Mouse (Mus musculus) neural tube, embryonic 12.5 days (tissue): ENCODE data around the gene 9230104L09Rik. TPM values are rescaled to one million over a fixed set of nuclear protein-coding genes. Genes with fewer than 3 reads are reported as not detected.
A peak's percentile ranks its signal among the peaks of the same experiment; 100 is the strongest.

Experiments
- ATAC-seq: fragments of 200-750 bp; cut with Nextera tagmentation; 2 replicates; pipeline ENCODE4 v1.8.0; 2017; ENCODE audit warnings: low read depth, mild to moderate bottlenecking, moderate TSS enrichment, moderate library complexity; ENCODE audit not compliant: low FRiP score
- H3K27ac ChIP-seq: fragments of 300-500 bp; sonication (generic); 2 replicates; pipeline ENCODE4 v1.5.1; 2016
- H3K27me3 ChIP-seq: fragments of 300-500 bp; sonication (generic); replicated peaks from 2 replicates; pipeline ENCODE4 v1.6.1; 2016; ENCODE audit warnings: mild to moderate bottlenecking
- H3K36me3 ChIP-seq: fragments of 300-500 bp; sonication (generic); 2 replicates; pipeline ENCODE4 v1.6.1; 2016; ENCODE audit warnings: mild to moderate bottlenecking
- H3K4me1 ChIP-seq: fragments of 300-500 bp; sonication (generic); 2 replicates; pipeline ENCODE4 v1.6.1; 2016
- H3K4me2 ChIP-seq: fragments of 300-500 bp; sonication (generic); replicated peaks from 2 replicates; pipeline ENCODE4 v1.6.1; 2016; ENCODE audit warnings: mild to moderate bottlenecking
- H3K4me3 ChIP-seq: fragments of 300-500 bp; sonication (generic); 2 replicates; pipeline ENCODE4 v1.5.1; 2016
- H3K9ac ChIP-seq: fragments of 300-500 bp; sonication (generic); 2 replicates; pipeline ENCODE4 v1.6.1; 2016; ENCODE audit warnings: mild to moderate bottlenecking
- H3K9me3 ChIP-seq: fragments of 300-500 bp; sonication (generic); 2 replicates; pipeline ENCODE4 v1.6.1; 2016; ENCODE audit warnings: mild to moderate bottlenecking
- WGBS: fragments of 180-500 bp; shearing (Covaris S2); methylation state at CpG from one replicate; pipeline ENCODE4 v1.1.7; 2016; 5-methylcytosine and 5-hydroxymethylcytosine counted together
- polyA plus RNA-seq: library from polyadenylated mRNA; unstranded; fragments of >200 nt; fragmentation: Nextera tagmentation; extraction: Ambion mirVana; gene quantifications from 2 replicates; pipeline ENCODE4 v1.2.1, GENCODE M21; 2016

The 9230104L09Rik gene
- polyA plus RNA-seq, 1 experiment from 2014 or later: not detected

GRCm38 (mm10) chr2:148875335-148875811, 10.5 kb upstream of the 9230104L09Rik start, which contains the start of gene Cst3:
Cst3 (minus strand) TSS chr2:148875692.
- peak; percentile 96 for ATAC-seq
- under 1% methylated on average over 19 of the region's 19 CpGs for WGBS
- Histone ChIP-seq H3K27me3 (no peaks in the 10 kb centered on the region), H3K27ac (peak within 1 kb of the TSS; percentile 46; the same call in 1 of the 2 replicates), H3K4me3 (peak within 1 kb of the TSS; percentile 86), H3K36me3 (peaks cover 21% of the 10 kb centered on the region), H3K9me3 (no peaks in the 10 kb centered on the region), H3K4me2 (peak within 1 kb of the TSS; percentile 87), H3K9ac (peak within 1 kb of the TSS; percentile 82), H3K4me1 (peaks cover 27% of the 10 kb centered on the region)

DNA sequence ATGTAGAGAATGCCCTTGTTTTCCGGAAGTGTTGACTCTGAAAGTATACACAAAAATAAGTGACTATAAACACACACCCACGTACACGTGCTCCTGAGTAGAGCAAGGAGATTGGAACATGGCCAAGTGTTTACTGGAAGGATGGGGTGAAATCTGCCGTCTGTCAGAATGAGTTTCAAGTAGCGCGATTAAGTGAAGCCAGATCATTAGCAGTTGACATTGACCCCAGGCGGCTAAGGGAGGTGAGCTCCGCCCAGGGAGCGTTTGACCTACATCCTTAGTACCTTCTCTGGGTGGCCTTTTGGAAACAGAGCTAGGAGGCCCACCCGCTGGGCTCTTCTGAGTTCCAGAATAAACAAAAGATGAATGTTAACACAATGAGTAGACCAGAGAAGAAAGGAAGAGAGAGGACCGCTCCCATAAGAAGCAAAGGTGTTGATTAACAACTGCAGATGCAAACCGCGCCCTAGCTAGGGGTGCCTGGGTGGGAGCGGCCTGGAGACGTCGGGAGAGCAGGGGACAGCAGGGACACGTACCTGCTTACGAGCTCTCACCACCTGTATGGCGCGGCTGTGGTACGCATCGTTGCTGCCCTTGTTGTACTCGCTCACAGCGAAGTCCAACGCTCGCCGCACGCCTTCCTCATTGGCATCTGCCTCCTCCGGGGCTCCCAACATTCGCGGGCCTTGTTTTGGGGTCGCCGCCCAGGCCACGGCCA, 9.9 kb upstream of the 9230104L09Rik start:
- peaks cover 22% of the 10 kb centered on the region for H3K36me3 ChIP-seq
- H3K27ac ChIP-seq: peak overlapping the region; percentile 46; the same call in 1 of the 2 replicates
- 2% methylated on average over 34 of the region's 34 CpGs for WGBS
- peak overlapping the region; percentile 82 for H3K9ac ChIP-seq
- H3K27me3 ChIP-seq: no peaks in the 10 kb centered on the region
- peaks cover 27% of the 10 kb centered on the region for H3K4me1 ChIP-seq
- H3K9me3 ChIP-seq: no peaks in the 10 kb centered on the region
- ATAC-seq: peak; percentile 81
- peak overlapping the region; percentile 86 for H3K4me3 ChIP-seq
- H3K4me2 ChIP-seq: peak overlapping the region; percentile 87

DNA sequence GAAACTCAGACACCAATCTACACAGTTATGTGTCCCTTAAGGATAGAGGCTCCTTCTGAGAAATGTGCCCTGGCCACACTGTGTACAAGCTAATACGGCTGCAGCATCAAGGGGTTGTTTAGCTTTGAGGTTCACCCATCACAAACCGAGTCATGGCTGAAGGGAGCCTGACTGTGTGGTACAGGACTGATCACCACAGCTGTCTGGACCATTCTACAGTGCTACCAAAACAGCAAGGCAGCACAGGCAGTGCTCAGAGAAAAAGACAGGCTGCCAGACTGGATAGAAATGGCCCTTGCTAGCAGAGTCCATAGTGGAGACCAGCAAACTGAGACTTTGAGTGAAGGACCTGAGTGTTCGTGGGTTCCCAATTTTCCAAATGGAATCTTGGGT, 9.4 kb upstream of the 9230104L09Rik start:
- Histone ChIP-seq H3K27me3 (no peaks in the 10 kb centered on the region), H3K4me2 (peak overlapping the region; percentile 87), H3K36me3 (peaks cover 22% of the 10 kb centered on the region), H3K4me1 (peaks cover 27% of the 10 kb centered on the region), H3K27ac (no peak overlapping the region), H3K9me3 (no peaks in the 10 kb centered on the region), H3K9ac (peak overlapping the region; percentile 82), H3K4me3 (peak overlapping the region; percentile 86)
- peak; percentile 0; the same call in 1 of the 2 replicates for ATAC-seq
- WGBS: 68% methylated on average over 3 of the region's 3 CpGs

DNA sequence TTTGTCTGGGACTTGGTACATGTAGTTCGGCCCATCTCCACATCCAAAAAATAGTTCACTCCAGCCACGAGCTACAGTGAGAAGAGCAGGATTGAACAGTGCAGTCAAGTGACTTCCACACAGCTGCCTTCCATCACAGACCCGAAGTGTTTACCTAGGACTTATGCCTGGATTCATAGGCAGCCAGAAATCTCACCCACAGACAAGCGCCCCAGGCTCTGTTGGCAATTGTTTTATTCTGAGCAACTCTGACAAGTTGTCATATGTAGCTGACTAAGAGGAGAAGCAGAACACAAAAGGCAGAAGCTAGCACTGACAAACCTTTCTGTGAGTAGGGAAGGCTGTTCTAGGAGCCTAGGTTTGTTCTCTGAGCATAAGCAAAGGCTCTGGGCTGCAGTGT, 8.0 kb upstream of the 9230104L09Rik start:
- Histone ChIP-seq H3K9ac (no peak overlapping the region), H3K9me3 (no peaks in the 10 kb centered on the region), H3K4me2 (peak overlapping the region; percentile 87), H3K27ac (no peak overlapping the region), H3K4me1 (peaks cover 27% of the 10 kb centered on the region), H3K36me3 (peaks cover 22% of the 10 kb centered on the region), H3K27me3 (no peaks in the 10 kb centered on the region), H3K4me3 (no peak overlapping the region)
- 89% methylated on average over 4 of the region's 4 CpGs for WGBS
- ATAC-seq: no peak

DNA sequence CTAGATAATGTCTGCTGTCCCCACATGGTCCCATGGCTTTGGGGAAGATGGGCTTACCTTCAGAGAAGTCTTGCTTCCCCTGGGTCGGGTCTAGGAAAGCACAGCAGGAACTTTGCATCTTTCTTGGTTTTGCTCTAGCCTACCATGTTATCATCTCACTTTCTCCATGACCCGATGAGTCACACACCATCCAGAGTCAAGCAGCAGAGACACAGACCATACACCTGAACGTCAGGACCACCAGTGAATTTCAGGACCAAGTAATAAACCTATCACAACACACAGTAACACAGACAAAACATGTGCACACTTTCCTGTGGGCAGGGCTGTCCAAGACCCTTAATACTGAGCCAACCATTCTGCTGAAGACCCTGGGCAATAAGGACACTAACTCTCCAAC, 5.7 kb upstream of the 9230104L09Rik start:
- Histone ChIP-seq H3K4me3 (no peak overlapping the region), H3K27me3 (no peaks in the 10 kb centered on the region), H3K4me2 (no peak overlapping the region), H3K27ac (no peak overlapping the region), H3K36me3 (peaks cover 22% of the 10 kb centered on the region), H3K9ac (no peak overlapping the region), H3K4me1 (peaks cover 24% of the 10 kb centered on the region), H3K9me3 (no peaks in the 10 kb centered on the region)
- WGBS: 92% methylated on average over 3 of the region's 3 CpGs
- no peak for ATAC-seq

DNA sequence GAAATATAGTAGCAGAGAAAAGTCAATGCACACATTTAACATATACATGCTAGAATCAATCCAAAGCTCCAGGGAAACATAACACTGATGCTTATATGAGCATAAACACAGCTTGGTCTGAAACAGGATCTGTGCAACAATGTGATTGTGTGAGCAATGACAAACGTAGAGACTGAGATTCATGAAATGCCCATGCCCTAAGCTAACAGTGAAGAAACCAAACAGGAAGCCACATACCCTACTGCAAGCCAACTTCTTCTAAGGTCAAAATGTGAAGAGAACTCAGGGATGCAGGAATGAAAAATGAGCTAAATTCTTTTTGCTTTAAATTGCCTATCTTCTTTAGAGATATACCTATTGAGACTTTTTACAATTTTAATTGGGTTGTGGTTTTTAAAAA, 4.1 kb upstream of the 9230104L09Rik start:
- Histone ChIP-seq H3K36me3 (peaks cover 22% of the 10 kb centered on the region), H3K9ac (no peak overlapping the region), H3K4me1 (peaks cover 17% of the 10 kb centered on the region), H3K4me2 (no peak overlapping the region), H3K27ac (no peak overlapping the region), H3K4me3 (no peak overlapping the region), H3K27me3 (no peaks in the 10 kb centered on the region), H3K9me3 (no peaks in the 10 kb centered on the region)
- no peak for ATAC-seq
- 81% methylated on average over 1 of the region's 1 CpGs for WGBS

GRCm38 (mm10) chr2:148861693-148862092, 3.1 kb downstream of the 9230104L09Rik start:
- Histone ChIP-seq H3K9ac (no peak overlapping the region), H3K4me1 (no peaks in the 10 kb centered on the region), H3K27me3 (no peaks in the 10 kb centered on the region), H3K9me3 (no peaks in the 10 kb centered on the region), H3K36me3 (no peaks in the 10 kb centered on the region), H3K4me2 (no peak overlapping the region), H3K4me3 (no peak overlapping the region), H3K27ac (no peak overlapping the region)
- no peak for ATAC-seq

- H3K36me3 ChIP-seq: no peaks in the 10 kb centered on the region
- H3K27ac ChIP-seq: no peak overlapping the region
- ATAC-seq: no peak
- H3K9me3 ChIP-seq: no peaks in the 10 kb centered on the region
- no peak overlapping the region for H3K4me3 ChIP-seq
- no peak overlapping the region for H3K9ac ChIP-seq
- 89% methylated on average over 4 of the region's 4 CpGs for WGBS
- no peaks in the 10 kb centered on the region for H3K27me3 ChIP-seq
- no peak overlapping the region for H3K4me2 ChIP-seq
- no peaks in the 10 kb centered on the region for H3K4me1 ChIP-seq
These were observed 3.8 kb downstream of the 9230104L09Rik start for GRCm38 (mm10) chr2:148860993-148861392.

GRCm38 (mm10) chr2:148857506-148857905, 7.3 kb downstream of the 9230104L09Rik start:
- Histone ChIP-seq H3K4me3 (no peak overlapping the region), H3K9ac (no peak overlapping the region), H3K27ac (no peak overlapping the region), H3K4me2 (no peak overlapping the region), H3K27me3 (no peaks in the 10 kb centered on the region), H3K4me1 (no peaks in the 10 kb centered on the region), H3K9me3 (no peaks in the 10 kb centered on the region), H3K36me3 (no peaks in the 10 kb centered on the region)
- 86% methylated on average over 4 of the region's 4 CpGs for WGBS
- ATAC-seq: no peak

GRCm38 (mm10) chr2:148856630-148857400, 8.0 kb downstream of the 9230104L09Rik start:
- no peaks in the 10 kb centered on the region for H3K9me3 ChIP-seq
- 79% methylated on average over 8 of the region's 8 CpGs for WGBS
- ATAC-seq: no peak

GRCm38 (mm10) chr2:148851116-148851906, 13.5 kb downstream of the 9230104L09Rik start:
- Histone ChIP-seq H3K4me1 (no peaks in the 10 kb centered on the region), H3K27me3 (no peaks in the 10 kb centered on the region), H3K9ac (no peak overlapping the region), H3K4me2 (no peak overlapping the region), H3K4me3 (no peak overlapping the region), H3K27ac (no peak overlapping the region), H3K36me3 (no peaks in the 10 kb centered on the region), H3K9me3 (no peaks in the 10 kb centered on the region)
- ATAC-seq: peak; percentile 78
- WGBS: 48% methylated on average over 8 of the region's 8 CpGs

More at GRCm38 (mm10) chr2:148856630-148857400, 8.0 kb downstream of the 9230104L09Rik start:
- Histone ChIP-seq H3K4me1 (no peaks in the 10 kb centered on the region), H3K9ac (no peak overlapping the region), H3K27ac (no peak overlapping the region), H3K4me2 (no peak overlapping the region), H3K4me3 (no peak overlapping the region), H3K36me3 (no peaks in the 10 kb centered on the region), H3K27me3 (no peaks in the 10 kb centered on the region)

DNA sequence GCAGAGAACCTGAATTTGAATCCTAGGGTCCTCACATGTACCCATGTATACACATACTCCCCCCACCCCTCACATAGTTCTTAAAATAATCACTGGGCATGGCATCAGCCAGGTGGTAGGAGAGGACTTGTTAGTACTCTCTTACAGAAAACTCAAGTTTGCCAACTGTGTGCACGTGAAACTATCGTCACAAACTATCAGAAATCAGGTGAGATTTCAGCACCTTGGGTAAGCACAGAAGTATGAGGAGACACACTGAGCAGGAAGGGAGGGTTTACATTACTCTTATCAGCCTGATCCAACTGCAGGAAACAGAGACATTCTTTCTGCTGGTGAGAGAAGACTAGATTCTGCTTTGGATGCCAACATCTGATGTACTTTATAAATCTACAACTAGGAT, 25.6 kb downstream of the 9230104L09Rik start:
- no peaks in the 10 kb centered on the region for H3K27me3 ChIP-seq
- no peak overlapping the region for H3K4me2 ChIP-seq
- H3K27ac ChIP-seq: no peak overlapping the region
- no peak overlapping the region for H3K9ac ChIP-seq
- H3K4me1 ChIP-seq: no peaks in the 10 kb centered on the region
- 91% methylated on average over 2 of the region's 2 CpGs for WGBS
- H3K4me3 ChIP-seq: no peak overlapping the region
- H3K9me3 ChIP-seq: no peaks in the 10 kb centered on the region
- ATAC-seq: no peak
- no peaks in the 10 kb centered on the region for H3K36me3 ChIP-seq
